Mouse (Mus musculus) heart, postnatal 4 days (tissue): Measurements from ENCODE around the gene Vmn2r72. TPM values are rescaled to one million over a fixed set of nuclear protein-coding genes. Genes with fewer than 3 reads are reported as not detected.

Source experiments
- DNase-seq: peaks from one replicate; pipeline ENCODE4 v3.0.0; 2021
- total RNA-seq, 2 experiments: library from RNA; stranded (reverse); gene quantifications; 2 replicates each; pipeline ENCODE4 v1.2.3; 2021

Vmn2r72 gene
- not detected for total RNA-seq

- DNase-seq, result no peak
Observed at GRCm38 (mm10) chr7:85754997-85755396, at the start of gene Vmn2r72. Vmn2r72 (minus strand) TSS chr7:85755097.

Other genes starting within 250 kb of the Vmn2r72 start
- gene Vmn2r71, start 192.0 kb downstream of the Vmn2r72 start, total RNA-seq, result not detected
- not detected for gene Vmn2r70, start 185.9 kb downstream of the Vmn2r72 start, total RNA-seq
- not detected for gene Vmn2r73, start 121.2 kb upstream of the Vmn2r72 start, total RNA-seq
- not detected for gene Vmn2r74, start 206.5 kb upstream of the Vmn2r72 start, total RNA-seq